Mouse (Mus musculus) hindbrain, postnatal 0 days (tissue): ENCODE data around the gene Adamts16. TPM values are rescaled to one million over a fixed set of nuclear protein-coding genes. Genes with fewer than 3 reads are reported as not detected.

Experiments used
- ATAC-seq: fragments of 200-750 bp; cut with Nextera tagmentation; 2 replicates; pipeline ENCODE4 v1.8.0; 2017; ENCODE audit warnings: mild to moderate bottlenecking, moderate TSS enrichment, moderate library complexity
- DNase-seq: peaks from one replicate; pipeline ENCODE4 v3.0.0-alpha.2; 2015; ENCODE audit warnings: low spot score
- H3K27ac ChIP-seq: fragments of 300-500 bp; sonication (generic); 2 replicates; pipeline ENCODE4 v1.5.1; 2014; ENCODE audit warnings: mild to moderate bottlenecking
- H3K27me3 ChIP-seq: fragments of 300-500 bp; sonication (generic); 2 replicates; pipeline ENCODE4 v1.6.1; 2014; ENCODE audit warnings: low read length, mixed read lengths; ENCODE audit not compliant: insufficient read depth
- H3K36me3 ChIP-seq: fragments of 300-500 bp; sonication (generic); 2 replicates; pipeline ENCODE4 v1.6.1; 2014; ENCODE audit warnings: low read length, mixed read lengths; ENCODE audit not compliant: insufficient read depth
- H3K4me1 ChIP-seq: fragments of 300-500 bp; sonication (generic); 2 replicates; pipeline ENCODE4 v1.6.1; 2014; ENCODE audit warnings: antibody characterized with exemption, low read length, mixed read lengths; ENCODE audit not compliant: insufficient read depth
- H3K4me2 ChIP-seq: fragments of 300-500 bp; sonication (generic); 2 replicates; pipeline ENCODE4 v1.6.1; 2014; ENCODE audit warnings: low read depth, mild to moderate bottlenecking, low read length, moderate library complexity, mixed read lengths
- H3K4me3 ChIP-seq: fragments of 300-500 bp; sonication (generic); 2 replicates; pipeline ENCODE4 v1.5.1; 2014; ENCODE audit warnings: low read length
- H3K9ac ChIP-seq: fragments of 300-500 bp; sonication (generic); replicated peaks from 2 replicates; pipeline ENCODE4 v1.6.1; 2014; ENCODE audit warnings: mild to moderate bottlenecking, low read length, moderate library complexity, mixed read lengths
- H3K9me3 ChIP-seq: fragments of 300-500 bp; sonication (generic); 2 replicates; pipeline ENCODE4 v1.6.1; 2016; ENCODE audit warnings: low read length, mixed read lengths
- CTCF ChIP-seq: IDR thresholded peaks from 2 replicates; pipeline ENCODE4 v1.5.1; 2016; ENCODE audit warnings: antibody characterized with exemption, control low read depth, low read depth
- WGBS: fragments of 180-500 bp; shearing (Covaris S2); extraction: QIAGEN DNeasy Blood & Tissue Kit; methylation state at CpG from one replicate; pipeline ENCODE4 v1.1.7; 2014; 5-methylcytosine and 5-hydroxymethylcytosine counted together
- polyA plus RNA-seq: library from polyadenylated mRNA; unstranded; fragments of >200 nt; fragmentation: Nextera tagmentation; extraction: Ambion mirVana; gene quantifications from 2 replicates; pipeline ENCODE4 v1.2.1, GENCODE M21; 2015
- total RNA-seq: library from RNA; depleted of rRNA; stranded (reverse); fragments of >200 nt; gene quantifications from 2 replicates; pipeline ENCODE4 v1.2.3, GENCODE M21; 2014

The Adamts16 gene
- total and polyA plus RNA-seq, 2 experiments from 2014 or later, result 2.4 to 4.7 TPM

GRCm38 (mm10) chr13:70713331-70713730 lies 128.3 kb downstream of the Adamts16 start:
- 80% methylated on average over 5 of the region's 5 CpGs for WGBS
- no peaks in the 10 kb centered on the region for H3K9me3 ChIP-seq
- H3K4me3 ChIP-seq, result no peak overlapping the region
- ATAC-seq (no peak), DNase-seq (no peak)
- H3K36me3 ChIP-seq, result no peaks in the 10 kb centered on the region
- no peak overlapping the region for H3K4me2 ChIP-seq
- H3K27me3 ChIP-seq, result no peaks in the 10 kb centered on the region
- no peak overlapping the region for H3K27ac ChIP-seq
- no peak overlapping the region for H3K9ac ChIP-seq
- no peak for TF ChIP-seq CTCF
- no peaks in the 10 kb centered on the region for H3K4me1 ChIP-seq

GRCm38 (mm10) chr13:70707158-70707854 lies 134.3 kb downstream of the Adamts16 start:
- no peak overlapping the region for H3K4me3 ChIP-seq
- H3K4me2 ChIP-seq, result no peak overlapping the region
- ATAC-seq (no peak), DNase-seq (no peak)
- no peak for TF ChIP-seq CTCF
- no peaks in the 10 kb centered on the region for H3K27me3 ChIP-seq
- H3K9ac ChIP-seq, result no peak overlapping the region
- WGBS, result 87% methylated on average over 5 of the region's 5 CpGs
- no peak overlapping the region for H3K27ac ChIP-seq
- no peaks in the 10 kb centered on the region for H3K36me3 ChIP-seq
- H3K9me3 ChIP-seq, result no peaks in the 10 kb centered on the region
- no peaks in the 10 kb centered on the region for H3K4me1 ChIP-seq

- Histone ChIP-seq H3K9me3 (no peaks in the 10 kb centered on the region), H3K27me3 (no peaks in the 10 kb centered on the region), H3K36me3 (no peaks in the 10 kb centered on the region), H3K4me3 (no peak overlapping the region), H3K9ac (no peak overlapping the region), H3K27ac (no peak overlapping the region), H3K4me1 (no peaks in the 10 kb centered on the region), H3K4me2 (no peak overlapping the region)
- WGBS, result 71% methylated on average over 4 of the region's 4 CpGs
- TF ChIP-seq CTCF, result no peak
- DNase-seq, result no peak
- ATAC-seq, result no peak
Observed at GRCm38 (mm10) chr13:70702904-70703303, 138.7 kb downstream of the Adamts16 start.

- no peaks in the 10 kb centered on the region for H3K27me3 ChIP-seq
- no peak overlapping the region for H3K4me2 ChIP-seq
- TF ChIP-seq CTCF, result no peak
- no peak overlapping the region for H3K4me3 ChIP-seq
- no peaks in the 10 kb centered on the region for H3K36me3 ChIP-seq
- H3K4me1 ChIP-seq, result no peaks in the 10 kb centered on the region
- H3K9me3 ChIP-seq, result no peaks in the 10 kb centered on the region
- ATAC-seq (peak; percentile 53), DNase-seq (no peak)
- H3K9ac ChIP-seq, result no peak overlapping the region
- WGBS, result 62% methylated on average over 4 of the region's 4 CpGs
- no peak overlapping the region for H3K27ac ChIP-seq
Observed at GRCm38 (mm10) chr13:70698812-70699387, 142.7 kb downstream of the Adamts16 start.

- DNase-seq, result no peak
- H3K27me3 ChIP-seq, result no peaks in the 10 kb centered on the region; the same call in 1 of the 2 replicates
- H3K4me1 ChIP-seq, result no peaks in the 10 kb centered on the region
- no peak overlapping the region for H3K4me2 ChIP-seq
- H3K36me3 ChIP-seq, result no peaks in the 10 kb centered on the region
- TF ChIP-seq CTCF, result no peak
- H3K9ac ChIP-seq, result no peak overlapping the region
- no peak for ATAC-seq
- no peak overlapping the region for H3K4me3 ChIP-seq
- no peak overlapping the region for H3K27ac ChIP-seq
- no peaks in the 10 kb centered on the region for H3K9me3 ChIP-seq
- WGBS, result 43% methylated on average over 2 of the region's 2 CpGs
Observed at GRCm38 (mm10) chr13:70689452-70689960, 152.1 kb downstream of the Adamts16 start.

GRCm38 (mm10) chr13:70685825-70686224 lies 155.8 kb downstream of the Adamts16 start:
- Histone ChIP-seq H3K9me3 (no peaks in the 10 kb centered on the region), H3K4me1 (no peaks in the 10 kb centered on the region), H3K4me2 (no peak overlapping the region), H3K4me3 (no peak overlapping the region), H3K36me3 (no peaks in the 10 kb centered on the region), H3K27me3 (no peaks in the 10 kb centered on the region), H3K27ac (no peak overlapping the region), H3K9ac (no peak overlapping the region)
- no peak for DNase-seq
- WGBS, result 84% methylated on average over 5 of the region's 5 CpGs
- TF ChIP-seq CTCF, result no peak
- no peak for ATAC-seq
